11 mouse cellular contexts compared by ENCODE assay signal in the genomic region with DNA sequence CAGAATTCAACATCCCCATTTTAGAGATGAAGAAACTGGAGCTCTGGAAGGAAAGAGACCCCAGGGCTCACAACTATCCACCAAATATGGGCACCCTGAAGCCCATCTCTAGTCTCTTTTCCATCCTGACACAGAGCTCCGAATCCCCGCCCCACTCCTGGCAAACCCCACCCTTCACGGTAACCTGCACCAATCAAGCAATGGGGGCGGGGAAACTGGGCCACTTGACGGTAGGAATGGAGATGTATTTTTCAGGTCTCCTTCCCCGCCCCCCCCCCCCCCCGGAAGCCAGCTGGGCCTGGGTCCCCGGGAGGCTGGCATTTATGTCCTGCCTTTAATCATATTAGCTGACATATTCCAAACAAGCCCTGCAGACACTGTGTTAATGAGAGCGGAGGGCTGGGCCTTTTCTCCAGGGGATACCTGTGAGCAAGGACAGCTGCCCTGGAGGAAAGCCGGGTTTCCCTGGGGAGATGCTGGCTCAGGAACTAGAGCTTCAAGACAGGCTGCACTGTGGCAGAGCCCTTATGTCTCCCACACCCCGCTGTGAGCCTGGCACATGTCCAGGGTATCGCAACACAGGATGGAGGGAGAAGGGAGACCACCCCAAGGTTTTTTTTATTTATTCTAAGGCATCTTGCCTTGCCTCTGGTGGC. TPM values are rescaled to one million over a fixed set of nuclear protein-coding genes. Genes with fewer than 3 reads are reported as not detected.
DNase-seq lines count a peak whose midpoint lies in the region; ATAC-seq and TF ChIP-seq lines count a peak whose summit lies in the region.
"Had no signal": no experiment of that assay in that cellular context is flagged by ENCODE, and none has a peak within 500 bp of the region (broad histone marks: within the 10 kb centered on the region; RNA-seq: fewer than 3 reads in every experiment).

No protein-coding gene starts in this region.

- no peak overlapping the region for H3K9ac ChIP-seq in midbrain, embryonic 12.5 days (replicated peaks)
- H3K9ac ChIP-seq in midbrain, embryonic 16.5 days (ENCODE audit: low read depth, low read length): no peak overlapping the region
- H3K9ac ChIP-seq in hindbrain, postnatal 0 days (replicated peaks; ENCODE audit: low read length): no peak overlapping the region
- no peak overlapping the region for H3K9ac ChIP-seq in stomach, embryonic 15.5 days

- no peak for TF ChIP-seq CTCF in hindbrain, postnatal 0 days (IDR thresholded peaks at IDR 0.05; ENCODE audit: low read depth)

- H3K4me2 ChIP-seq in midbrain, embryonic 12.5 days (replicated peaks): no peak overlapping the region; the same call in 1 of the 2 replicates
- no peak overlapping the region for H3K4me2 ChIP-seq in midbrain, embryonic 16.5 days (ENCODE audit: low read length)
- H3K4me2 ChIP-seq in hindbrain, postnatal 0 days (ENCODE audit: low read depth, low read length): no peak overlapping the region
- H3K4me2 ChIP-seq in stomach, embryonic 15.5 days: peak overlapping the region; percentile 25

- H3K9me3 ChIP-seq in midbrain, embryonic 12.5 days: no peaks in the 10 kb centered on the region
- no peaks in the 10 kb centered on the region for H3K9me3 ChIP-seq in midbrain, embryonic 16.5 days (replicated peaks; ENCODE audit: control insufficient read depth, low read length, poor library complexity, severe bottlenecking)
- H3K9me3 ChIP-seq in hindbrain, postnatal 0 days (ENCODE audit: low read length): no peaks in the 10 kb centered on the region
- no peaks in the 10 kb centered on the region for H3K9me3 ChIP-seq in stomach, embryonic 15.5 days

- H3K36me3 ChIP-seq in midbrain, embryonic 12.5 days: no peaks in the 10 kb centered on the region
- no peaks in the 10 kb centered on the region for H3K36me3 ChIP-seq in midbrain, embryonic 16.5 days (ENCODE audit: control insufficient read depth, insufficient read depth, low read length)
- H3K36me3 ChIP-seq in hindbrain, postnatal 0 days (ENCODE audit: insufficient read depth, low read length): no peaks in the 10 kb centered on the region
- H3K36me3 ChIP-seq in stomach, embryonic 15.5 days: no peaks in the 10 kb centered on the region

- peaks cover 6% of the 10 kb centered on the region; the same call in 1 of the 2 replicates for H3K27me3 ChIP-seq in midbrain, embryonic 12.5 days
- no peaks in the 10 kb centered on the region for H3K27me3 ChIP-seq in midbrain, embryonic 16.5 days (ENCODE audit: control insufficient read depth, insufficient read depth, low read depth, low read length)
- no peaks in the 10 kb centered on the region for H3K27me3 ChIP-seq in hindbrain, postnatal 0 days (ENCODE audit: insufficient read depth, low read length)
- H3K27me3 ChIP-seq in stomach, embryonic 15.5 days (replicated peaks): no peaks in the 10 kb centered on the region

- H3K4me3 ChIP-seq in midbrain, embryonic 12.5 days: no peak overlapping the region
- no peak overlapping the region for H3K4me3 ChIP-seq in midbrain, embryonic 16.5 days (ENCODE audit: low read depth, low read length)
- no peak overlapping the region for H3K4me3 ChIP-seq in hindbrain, postnatal 0 days (ENCODE audit: low read length)
- H3K4me3 ChIP-seq in stomach, embryonic 15.5 days (replicated peaks): no peak overlapping the region

- 14% methylated on average over 11 of the region's 12 CpGs for WGBS in midbrain, embryonic 12.5 days
- WGBS in midbrain, embryonic 16.5 days: 10% methylated on average over 12 of the region's 12 CpGs
- 14% methylated on average over 12 of the region's 12 CpGs for WGBS in hindbrain, postnatal 0 days
- 8% methylated on average over 12 of the region's 12 CpGs for WGBS in stomach, embryonic 15.5 days

- H3K27ac ChIP-seq in midbrain, embryonic 12.5 days (replicated peaks): peak overlapping the region; percentile 61
- no peak overlapping the region for H3K27ac ChIP-seq in midbrain, embryonic 16.5 days (ENCODE audit: low read length)
- H3K27ac ChIP-seq in hindbrain, postnatal 0 days: no peak overlapping the region
- no peak overlapping the region for H3K27ac ChIP-seq in stomach, embryonic 15.5 days
- H3K27ac ChIP-seq: macrophage had no signal

- peak; percentile 36 for DNase-seq in embryo, embryonic 9.5 days (ENCODE audit: extremely low spot score)
- peak; percentile 70 for DNase-seq in hindbrain, postnatal 0 days (ENCODE audit: low spot score)
- DNase-seq in gastrocnemius, adult 8-10 months (ENCODE audit: low spot score in 2 of 2): no peak
- no peak for DNase-seq in urinary bladder, postnatal 10 days (ENCODE audit: low spot score)
- no peak for DNase-seq in liver
- DNase-seq: gastrocnemius, postnatal 36 days had no signal

- peaks cover 50% of the 10 kb centered on the region for H3K4me1 ChIP-seq in midbrain, embryonic 12.5 days
- peaks cover 23% of the 10 kb centered on the region for H3K4me1 ChIP-seq in midbrain, embryonic 16.5 days (ENCODE audit: control insufficient read depth, insufficient read depth, low read length)
- peaks cover 12% of the 10 kb centered on the region; the same call in 1 of the 2 replicates for H3K4me1 ChIP-seq in hindbrain, postnatal 0 days (ENCODE audit: insufficient read depth, low read length)
- H3K4me1 ChIP-seq in stomach, embryonic 15.5 days: peaks cover 3% of the 10 kb centered on the region; the same call in 1 of the 2 replicates

- no peak for ATAC-seq in midbrain, embryonic 12.5 days (ENCODE audit: low FRiP score, low read depth)
- no peak for ATAC-seq in midbrain, embryonic 16.5 days
- peak; percentile 30; the same call in 1 of the 2 replicates for ATAC-seq in hindbrain, postnatal 0 days
- peak; percentile 61; the same call in 1 of the 2 replicates for ATAC-seq in stomach, embryonic 15.5 days (ENCODE audit: insufficient read depth, low FRiP score, low read depth)

RNA-seq across cellular contexts. Expression of gene C1qb, which starts 18.2 kb away (rescaled TPM):
- polyA plus RNA-seq in midbrain, embryonic 12.5 days (2016; fragmentation: Nextera tagmentation; extraction: Ambion mirVana): 30.2 and 38.4 TPM in 2 replicates
- polyA plus RNA-seq in midbrain, embryonic 16.5 days (2015; fragmentation: Nextera tagmentation; extraction: Ambion mirVana): 29.3 and 40.8 TPM in 2 replicates
- 65.5 and 72.0 TPM in 2 replicates for total RNA-seq in hindbrain, postnatal 0 days (2014; rRNA removed)
- 75.8 and 79.7 TPM in 2 replicates for polyA plus RNA-seq in hindbrain, postnatal 0 days (2015; fragmentation: Nextera tagmentation; extraction: Ambion mirVana)
- polyA plus RNA-seq in stomach, embryonic 15.5 days (2015; fragmentation: Nextera tagmentation; extraction: Ambion mirVana): 62.4 and 62.8 TPM in 2 replicates
- total RNA-seq in gastrocnemius, adult 8-10 months (2022): 10 to 100 TPM in 1 of 4 experiments, 1 to 10 TPM in 3; 3.3 to 11.0 (median 7.2) TPM
- total RNA-seq: MEL had no signal

RNA-seq across cellular contexts. Expression of gene C1qc, which starts 25.0 kb away (rescaled TPM):
- 17.3 and 23.9 TPM in 2 replicates for polyA plus RNA-seq in midbrain, embryonic 12.5 days (2016; fragmentation: Nextera tagmentation; extraction: Ambion mirVana)
- 13.9 and 20.8 TPM in 2 replicates for polyA plus RNA-seq in midbrain, embryonic 16.5 days (2015; fragmentation: Nextera tagmentation; extraction: Ambion mirVana)
- 71.8 and 90.1 TPM in 2 replicates for total RNA-seq in hindbrain, postnatal 0 days (2014; rRNA removed)
- 47.1 and 48.3 TPM in 2 replicates for polyA plus RNA-seq in hindbrain, postnatal 0 days (2015; fragmentation: Nextera tagmentation; extraction: Ambion mirVana)
- 34.2 and 37.5 TPM in 2 replicates for polyA plus RNA-seq in stomach, embryonic 15.5 days (2015; fragmentation: Nextera tagmentation; extraction: Ambion mirVana)
- 1 to 10 TPM; 2.2 to 8.2 (median 5.5) TPM for total RNA-seq in gastrocnemius, adult 8-10 months (2022)
- total RNA-seq: MEL had no signal

RNA-seq across cellular contexts. Expression of gene C1qa, which starts 30.8 kb away (rescaled TPM):
- 16.3 and 17.0 TPM in 2 replicates for polyA plus RNA-seq in midbrain, embryonic 12.5 days (2016; fragmentation: Nextera tagmentation; extraction: Ambion mirVana)
- 22.9 and 26.3 TPM in 2 replicates for polyA plus RNA-seq in midbrain, embryonic 16.5 days (2015; fragmentation: Nextera tagmentation; extraction: Ambion mirVana)
- 49.6 and 55.4 TPM in 2 replicates for total RNA-seq in hindbrain, postnatal 0 days (2014; rRNA removed)
- 48.4 and 49.9 TPM in 2 replicates for polyA plus RNA-seq in hindbrain, postnatal 0 days (2015; fragmentation: Nextera tagmentation; extraction: Ambion mirVana)
- polyA plus RNA-seq in stomach, embryonic 15.5 days (2015; fragmentation: Nextera tagmentation; extraction: Ambion mirVana): 54.3 and 70.7 TPM in 2 replicates
- total RNA-seq in gastrocnemius, adult 8-10 months (2022): 10 to 100 TPM in 1 of 4 experiments, 1 to 10 TPM in 3; 2.6 to 11.5 (median 6.7) TPM

RNA-seq across cellular contexts. Expression of gene Ephb2, which starts 32.0 kb away (rescaled TPM):
- 39.8 and 40.0 TPM in 2 replicates for polyA plus RNA-seq in midbrain, embryonic 12.5 days (2016; fragmentation: Nextera tagmentation; extraction: Ambion mirVana)
- polyA plus RNA-seq in midbrain, embryonic 16.5 days (2015; fragmentation: Nextera tagmentation; extraction: Ambion mirVana): 13.1 and 17.5 TPM in 2 replicates
- total RNA-seq in hindbrain, postnatal 0 days (2014; rRNA removed): 136 and 150 TPM in 2 replicates
- polyA plus RNA-seq in hindbrain, postnatal 0 days (2015; fragmentation: Nextera tagmentation; extraction: Ambion mirVana): 12.6 and 13.0 TPM in 2 replicates
- polyA plus RNA-seq in stomach, embryonic 15.5 days (2015; fragmentation: Nextera tagmentation; extraction: Ambion mirVana): 8.6 and 10.6 TPM in 2 replicates
- under 1 TPM in 3 of 4 experiments, not detected in 1; 0.24 to 0.75 (median 0.56) TPM for total RNA-seq in gastrocnemius, adult 8-10 months (2022)

Comparison
In these comparisons a context has a peak if more than half of its experiments do, and no peak if none do; other contexts are left out.
1. ATAC-seq: peak in hindbrain, postnatal 0 days (single experiment) and stomach, embryonic 15.5 days (single experiment); none in midbrain, embryonic 12.5 days (single experiment) and midbrain, embryonic 16.5 days (single experiment).
2. DNase-seq: peak in embryo, embryonic 9.5 days (single experiment) and hindbrain, postnatal 0 days (single experiment); none in gastrocnemius, adult 8-10 months (0 of 2), urinary bladder, postnatal 10 days (single experiment) and liver (single experiment).